Mouse (Mus musculus) gastrocnemius, postnatal 4 days (tissue): ENCODE measurements around the gene Hsd17b11. TPM values are rescaled to one million over a fixed set of nuclear protein-coding genes. Genes with fewer than 3 reads are reported as not detected.
"Not testable (repeated sequence)": the region's sequence is repeated elsewhere in the genome, so short reads cannot be mapped to it uniquely, and the experiment has no call there.

Experiments
- DNase-seq, 2 experiments: peaks; one replicate each; pipeline ENCODE4 v3.0.0; 2021 to 2022; ENCODE audit warnings: low spot score in 2 of 2, mixed read lengths in 2 of 2
- microRNA-seq: library from miRNA; unstranded; fragments of <30 nt; microRNA quantifications from one replicate; pipeline ENCODE4 v1.2.0, GENCODE M21; 2021
- total RNA-seq, 2 experiments: library from RNA; stranded (reverse); gene quantifications; 2 replicates each; pipeline ENCODE4 v1.2.3; 2021

Hsd17b11 gene
- total RNA-seq, 2 experiments from 2014 or later = 22.7 to 25.9 TPM

- no peak for DNase-seq
These were observed 28.9 kb downstream of the Hsd17b11 start for GRCm38 (mm10) chr5:103992831-103993230.

- DNase-seq = no peak
These were observed 40.8 kb downstream of the Hsd17b11 start for GRCm38 (mm10) chr5:103980705-103981560.

- no peak for DNase-seq
These were observed 43.7 kb downstream of the Hsd17b11 start for GRCm38 (mm10) chr5:103977907-103978570.

- no peak for DNase-seq
These were observed 44.4 kb downstream of the Hsd17b11 start, which contains the start of gene Hsd17b13 for GRCm38 (mm10) chr5:103977297-103977696. Gene Hsd17b13 (minus strand): TSS chr5:103977410.

GRCm38 (mm10) chr5:103975736-103976135, 46.0 kb downstream of the Hsd17b11 start:
- no peak for DNase-seq

GRCm38 (mm10) chr5:103972801-103973200, 48.9 kb downstream of the Hsd17b11 start:
- DNase-seq = no peak

GRCm38 (mm10) chr5:103972379-103972778, 49.3 kb downstream of the Hsd17b11 start:
- DNase-seq = no peak

- DNase-seq = no peak
These were observed 50.7 kb downstream of the Hsd17b11 start for GRCm38 (mm10) chr5:103971051-103971450.

- no peak for DNase-seq
These were observed 58.7 kb downstream of the Hsd17b11 start for GRCm38 (mm10) chr5:103962935-103963429.

- DNase-seq = no peak
These were observed 67.1 kb downstream of the Hsd17b11 start for GRCm38 (mm10) chr5:103954638-103955037.

- no peak for DNase-seq
These were observed 68.3 kb downstream of the Hsd17b11 start for GRCm38 (mm10) chr5:103953135-103954083.

- DNase-seq = not testable (repeated sequence)
These were observed 71.6 kb downstream of the Hsd17b11 start for GRCm38 (mm10) chr5:103950138-103950537.

GRCm38 (mm10) chr5:103943183-103943582, 78.5 kb downstream of the Hsd17b11 start:
- no peak for DNase-seq

GRCm38 (mm10) chr5:103939856-103940255, 81.9 kb downstream of the Hsd17b11 start:
- no peak for DNase-seq

Small RNA genes within 50 kb of the gene (microRNA-seq; reads per million reads assigned to microRNA genes)
- not detected for gene Mir5619

Other genes with a start within 250 kb of the Hsd17b11 start
- 10 to 100 TPM; 19.6 to 19.9 TPM for gene Klhl8, start 110.7 kb downstream of the Hsd17b11 start, total RNA-seq
- under 1 TPM in 1 of 2 experiments, not detected in 1; 0.88 TPM for gene Hsd17b13, start 44.5 kb downstream of the Hsd17b11 start, total RNA-seq
- gene Nudt9, start 24.4 kb upstream of the Hsd17b11 start, total RNA-seq = 10 to 100 TPM; 38.9 to 39.9 TPM
- not detected for gene Gm17660, start 55.7 kb upstream of the Hsd17b11 start, total RNA-seq
- 100 to 1,000 TPM; 226 to 268 TPM for gene Sparcl1, start 91.8 kb upstream of the Hsd17b11 start, total RNA-seq
- gene Dspp, start 148.8 kb upstream of the Hsd17b11 start, total RNA-seq = not detected
- 1 to 10 TPM; 2.0 TPM for gene Dmp1, start 180.7 kb upstream of the Hsd17b11 start, total RNA-seq